Mouse (Mus musculus) spleen, adult 2 months (tissue): ENCODE results near the gene Nr5a2. TPM values are rescaled to one million over a fixed set of nuclear protein-coding genes. Genes with fewer than 3 reads are reported as not detected.

Experiments
- DNase-seq, 2 experiments: peaks; one replicate each; pipeline versions ENCODE4 v3.0.0 to v3.0.0-alpha.2; 2012 to 2021; ENCODE audit warnings: low spot score in 2 of 2, low read depth in 1 of 2
- H3K27ac ChIP-seq: fragments of 200-500 bp; 2 replicates; pipeline ENCODE4 v1.5.1; 2012; ENCODE audit warnings: low read length, inconsistent platforms; ENCODE audit not compliant: insufficient read depth
- H3K27me3 ChIP-seq: fragments of 200-500 bp; 2 replicates; pipeline ENCODE4 v1.6.1; 2012; ENCODE audit warnings: mild to moderate bottlenecking, moderate library complexity, low read length, inconsistent platforms; ENCODE audit not compliant: control insufficient read depth, insufficient read depth
- H3K36me3 ChIP-seq: fragments of 200-500 bp; 2 replicates; pipeline ENCODE4 v1.6.1; 2012; ENCODE audit warnings: mild to moderate bottlenecking, low read length, inconsistent platforms; ENCODE audit not compliant: control insufficient read depth, insufficient read depth
- H3K4me1 ChIP-seq: fragments of 200-500 bp; 2 replicates; pipeline ENCODE4 v1.6.1; 2011; ENCODE audit warnings: inconsistent platforms; ENCODE audit not compliant: control insufficient read depth, insufficient read depth, insufficient read length
- H3K4me3 ChIP-seq: fragments of 200-500 bp; 2 replicates; pipeline ENCODE4 v1.5.1; 2011; ENCODE audit warnings: mild to moderate bottlenecking, inconsistent platforms; ENCODE audit not compliant: insufficient read depth, insufficient read length; ENCODE audit errors: extremely low read depth
- CTCF ChIP-seq: fragments of 200-500 bp; IDR thresholded peaks from 2 replicates; pipeline ENCODE4 v1.5.1; 2011; ENCODE audit warnings: mild to moderate bottlenecking, inconsistent platforms; ENCODE audit not compliant: insufficient read depth, insufficient read length, insufficient replicate concordance; ENCODE audit errors: extremely low read depth
- POLR2A ChIP-seq: fragments of 200-500 bp; IDR thresholded peaks from 2 replicates; pipeline ENCODE4 v1.6.1; 2011; ENCODE audit warnings: low read depth, low read length, inconsistent platforms
- WGBS: fragments of 180-500 bp; shearing (Covaris S2); methylation state at CpG from one replicate; pipeline ENCODE4 v1.1.7; 2018; 5-methylcytosine and 5-hydroxymethylcytosine counted together
- polyA plus RNA-seq: library from polyadenylated mRNA; depleted of rRNA; stranded (reverse); fragments of >200 nt; gene quantifications from 2 replicates; pipeline ENCODE4 v1.2.3, GENCODE M21; 2012

The Nr5a2 gene
- polyA plus RNA-seq, 1 experiment, result 0.22 TPM

DNA sequence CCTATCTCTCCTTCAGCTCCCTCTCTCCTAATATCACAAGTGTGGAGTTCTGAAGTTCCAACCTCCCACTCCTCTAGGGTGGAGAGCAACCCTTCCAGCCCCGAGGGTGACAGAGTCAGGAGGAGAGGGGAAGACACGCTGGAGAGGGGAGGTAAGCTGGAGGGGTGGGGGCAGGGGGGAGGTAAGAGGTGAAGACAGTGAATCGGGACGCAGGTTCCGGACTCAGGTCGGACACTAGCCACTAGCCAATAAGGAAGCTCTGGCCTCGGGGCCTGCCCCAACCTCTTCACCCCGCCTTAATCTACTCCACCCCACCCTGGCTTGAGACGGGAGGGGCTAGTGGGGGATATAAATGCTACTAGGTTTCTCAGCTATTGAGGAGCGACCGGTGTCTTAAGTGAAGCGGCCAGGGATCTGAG is 10.9 kb downstream of the Nr5a2 start:
- Histone ChIP-seq H3K27ac (no peak overlapping the region), H3K36me3 (no peaks in the 10 kb centered on the region), H3K4me3 (no peak overlapping the region), H3K4me1 (0 out of 2 replicates have a peak, but pooled peaks cover 2% of the 10 kb centered on the region), H3K27me3 (peaks cover 25% of the 10 kb centered on the region)
- DNase-seq, result no peak
- no peak for TF ChIP-seq POLR2A
- no peak for TF ChIP-seq CTCF
- WGBS, result 11% methylated on average over 12 of the region's 12 CpGs

DNA sequence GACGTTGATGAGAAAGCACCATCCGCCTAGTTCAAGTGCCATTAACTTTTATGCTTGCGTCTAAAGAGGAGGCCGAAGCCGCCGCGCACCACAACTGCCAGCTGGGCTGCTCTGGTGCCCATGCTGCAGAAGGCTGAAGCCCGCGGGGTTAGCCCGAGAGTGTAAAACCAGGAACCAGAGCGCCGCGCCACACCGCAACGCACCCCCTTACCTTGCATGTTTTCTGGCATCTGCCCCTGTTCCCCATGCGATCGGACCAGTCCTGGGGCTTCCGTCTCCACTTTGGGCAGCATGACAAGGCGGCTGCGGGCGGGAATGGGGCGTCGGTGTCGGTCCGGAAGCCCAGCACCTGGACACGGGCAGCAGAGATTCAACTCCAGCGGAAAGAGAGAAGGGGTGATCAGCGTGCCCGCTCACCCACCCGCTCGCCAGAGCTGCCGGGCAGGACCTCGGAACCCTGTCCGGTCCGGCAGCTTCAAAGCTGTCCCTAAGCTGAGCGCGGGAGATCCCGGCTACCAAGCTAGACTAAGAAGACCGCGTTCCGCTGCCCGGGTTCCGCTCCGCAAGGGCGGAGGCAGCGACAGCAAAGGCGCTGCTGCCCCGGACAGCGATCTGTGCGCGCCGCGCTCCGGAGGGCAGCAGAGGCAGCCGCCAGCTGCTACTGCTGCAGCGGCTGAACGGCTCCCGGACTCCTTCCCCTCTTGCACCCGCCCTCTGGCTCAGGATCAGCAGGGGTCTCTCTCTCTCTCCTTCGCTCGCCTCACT is 11.6 kb downstream of the Nr5a2 start:
- Histone ChIP-seq H3K4me1 (0 out of 2 replicates have a peak, but pooled peaks cover 2% of the 10 kb centered on the region), H3K27me3 (peaks cover 25% of the 10 kb centered on the region), H3K36me3 (no peaks in the 10 kb centered on the region), H3K27ac (no peak overlapping the region), H3K4me3 (peak overlapping the region; percentile 24; the same call in 1 of the 2 replicates)
- TF ChIP-seq CTCF, result no peak
- DNase-seq, result no peak
- WGBS, result 2% methylated on average over 61 of the region's 61 CpGs

GRCm38 (mm10) chr1:136948127-136948422 is 12.2 kb downstream of the Nr5a2 start:
- no peaks in the 10 kb centered on the region for H3K36me3 ChIP-seq
- no peak overlapping the region for H3K27ac ChIP-seq

DNA sequence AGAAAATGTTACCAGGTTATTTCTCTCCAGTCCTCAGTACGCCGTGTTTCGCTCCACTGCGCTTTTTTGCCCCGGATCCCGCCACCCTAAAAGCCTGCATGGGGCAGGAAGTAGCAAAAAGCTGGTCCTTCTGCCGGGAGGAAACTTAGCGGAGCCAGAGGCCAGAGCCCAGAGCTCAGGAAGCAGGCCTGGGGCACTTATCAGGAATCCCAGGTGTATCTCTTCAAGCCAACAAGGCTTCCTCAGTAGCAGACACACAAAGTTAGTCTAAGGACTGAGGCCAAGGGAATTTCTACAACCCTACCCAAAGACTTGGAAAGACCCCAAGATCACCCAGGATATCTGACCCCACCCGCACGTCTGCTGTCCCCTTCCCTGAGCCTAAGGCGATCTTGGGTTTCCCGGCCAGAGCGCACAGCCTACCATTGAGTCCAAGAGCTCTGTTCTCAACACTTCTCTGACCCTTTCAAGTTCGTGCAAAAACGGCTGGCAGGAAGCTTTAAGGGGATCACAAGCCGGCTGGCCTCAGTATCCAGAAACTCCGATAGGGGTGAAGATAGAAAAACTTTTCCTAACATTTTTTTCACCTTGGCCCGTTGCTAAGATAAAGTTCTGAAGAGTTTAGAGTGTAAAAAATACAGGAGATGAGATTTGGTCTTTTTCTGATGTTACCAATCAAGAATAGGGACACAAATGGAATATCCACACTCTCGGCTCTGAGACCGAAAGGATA is 12.7 kb downstream of the Nr5a2 start:
- no peaks in the 10 kb centered on the region for H3K4me1 ChIP-seq
- H3K36me3 ChIP-seq, result no peaks in the 10 kb centered on the region
- 14% methylated on average over 20 of the region's 20 CpGs for WGBS
- TF ChIP-seq CTCF, result no peak
- no peak for TF ChIP-seq POLR2A
- H3K27me3 ChIP-seq, result peaks cover 20% of the 10 kb centered on the region
- no peak overlapping the region for H3K4me3 ChIP-seq
- no peak for DNase-seq
- H3K27ac ChIP-seq, result no peak overlapping the region

More at GRCm38 (mm10) chr1:136948127-136948422, 12.2 kb downstream of the Nr5a2 start:
- 6% methylated on average over 7 of the region's 7 CpGs for WGBS
- no peak for DNase-seq
- 0 out of 2 replicates have a peak, but pooled peaks cover 2% of the 10 kb centered on the region for H3K4me1 ChIP-seq
- TF ChIP-seq CTCF, result no peak
- TF ChIP-seq POLR2A, result no peak
- no peak overlapping the region for H3K4me3 ChIP-seq
- H3K27me3 ChIP-seq, result peaks cover 23% of the 10 kb centered on the region

- H3K4me1 ChIP-seq, result no peaks in the 10 kb centered on the region
- no peak for TF ChIP-seq CTCF
- no peak for TF ChIP-seq POLR2A
- H3K4me3 ChIP-seq, result no peak overlapping the region
- DNase-seq, result no peak
- no peaks in the 10 kb centered on the region for H3K36me3 ChIP-seq
- H3K27me3 ChIP-seq, result peaks cover 18% of the 10 kb centered on the region
- 7% methylated on average over 18 of the region's 18 CpGs for WGBS
- no peak overlapping the region for H3K27ac ChIP-seq
Observed at GRCm38 (mm10) chr1:136946806-136947393, 13.3 kb downstream of the Nr5a2 start.

- Histone ChIP-seq H3K27ac (no peak overlapping the region), H3K36me3 (no peaks in the 10 kb centered on the region), H3K4me3 (no peak overlapping the region), H3K4me1 (no peaks in the 10 kb centered on the region), H3K27me3 (peaks cover 18% of the 10 kb centered on the region)
- TF ChIP-seq CTCF (no peak), POLR2A (no peak)
- no peak for DNase-seq
- WGBS, result 15% methylated on average over 8 of the region's 8 CpGs
Observed at GRCm38 (mm10) chr1:136946404-136946803, 13.8 kb downstream of the Nr5a2 start.
